Mouse (Mus musculus) neural tube, embryonic 11.5 days (tissue): ENCODE data around the gene Qpct. TPM values are rescaled to one million over a fixed set of nuclear protein-coding genes. Genes with fewer than 3 reads are reported as not detected.

ENCODE experiments used
- ATAC-seq: fragments of 200-750 bp; cut with Nextera tagmentation; 2 replicates; pipeline ENCODE4 v1.8.0; 2017; ENCODE audit warnings: moderate number of reproducible peaks, mild to moderate bottlenecking, moderate TSS enrichment, moderate library complexity; ENCODE audit not compliant: insufficient read depth, low FRiP score, low TSS enrichment
- DNase-seq: peaks from one replicate; pipeline ENCODE4 v3.0.0-alpha.2; 2015; ENCODE audit warnings: low spot score
- H3K27ac ChIP-seq: fragments of 300-500 bp; sonication (generic); 2 replicates; pipeline ENCODE4 v1.5.1; 2014; ENCODE audit warnings: low read depth, mild to moderate bottlenecking, low read length
- H3K27me3 ChIP-seq: fragments of 300-500 bp; sonication (generic); 2 replicates; pipeline ENCODE4 v1.6.1; 2014; ENCODE audit warnings: mild to moderate bottlenecking, low read length, mixed read lengths; ENCODE audit not compliant: control insufficient read depth, insufficient read depth
- H3K36me3 ChIP-seq: fragments of 300-500 bp; sonication (generic); 2 replicates; pipeline ENCODE4 v1.6.1; 2014; ENCODE audit warnings: mild to moderate bottlenecking, low read length, moderate library complexity, mixed read lengths; ENCODE audit not compliant: control insufficient read depth, insufficient read depth
- H3K4me1 ChIP-seq: fragments of 300-500 bp; sonication (generic); 2 replicates; pipeline ENCODE4 v1.6.1; 2014; ENCODE audit warnings: low read length, mixed read lengths; ENCODE audit not compliant: control insufficient read depth, insufficient read depth
- H3K4me2 ChIP-seq: fragments of 300-500 bp; sonication (generic); 2 replicates; pipeline ENCODE4 v1.6.1; 2014; ENCODE audit warnings: low read depth, mild to moderate bottlenecking, moderate library complexity
- H3K4me3 ChIP-seq: fragments of 300-500 bp; sonication (generic); 2 replicates; pipeline ENCODE4 v1.5.1; 2014; ENCODE audit warnings: low read depth, low read length
- H3K9ac ChIP-seq: fragments of 300-500 bp; sonication (generic); 2 replicates; pipeline ENCODE4 v1.6.1; 2014; ENCODE audit warnings: mild to moderate bottlenecking, low read length
- H3K9me3 ChIP-seq: fragments of 300-500 bp; sonication (generic); 2 replicates; pipeline ENCODE4 v1.6.1; 2016; ENCODE audit warnings: low read length; ENCODE audit not compliant: control insufficient read depth
- WGBS: fragments of 180-500 bp; shearing (Covaris S2); extraction: QIAGEN DNeasy Blood & Tissue Kit; methylation state at CpG from one replicate; pipeline ENCODE4 v1.1.7; 2014; 5-methylcytosine and 5-hydroxymethylcytosine counted together
- polyA plus RNA-seq: library from polyadenylated mRNA; unstranded; fragments of >200 nt; fragmentation: Nextera tagmentation; extraction: Ambion mirVana; gene quantifications from 2 replicates; pipeline ENCODE4 v1.2.1, GENCODE M21; 2014

The Qpct gene
- polyA plus RNA-seq: 6.4 and 7.5 TPM in 2 replicates

DNA sequence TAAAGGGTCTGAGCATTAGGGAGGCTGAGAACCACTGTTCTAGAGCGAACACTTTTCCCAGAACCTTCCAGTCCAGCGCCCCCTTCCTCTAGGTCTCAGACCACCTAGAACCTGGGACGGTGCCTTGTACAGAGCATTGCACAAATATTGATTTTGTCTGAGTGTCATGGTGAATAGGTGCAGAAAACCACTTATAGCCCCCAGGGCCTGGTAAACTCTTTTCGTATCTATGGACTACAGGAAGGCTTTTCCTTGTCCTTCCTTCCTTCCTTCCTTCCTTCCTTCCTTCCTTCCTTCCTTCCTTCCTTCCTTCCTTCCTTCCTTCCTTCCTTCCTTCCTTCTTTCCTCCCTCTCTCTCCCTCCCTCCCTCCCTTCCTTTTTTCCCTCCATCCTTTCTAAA is at the start of gene Qpct:
TSS of gene Qpct (plus strand) at position 301 of the 400 bp plus-strand sequence.
- no peak for ATAC-seq
- Histone ChIP-seq H3K4me1 (no peaks in the 10 kb centered on the region), H3K4me3 (peak within 1 kb of the TSS; percentile 56), H3K27me3 (0 out of 2 replicates have a peak, but pooled peaks cover 9% of the 10 kb centered on the region), H3K27ac (no peak within 1 kb of the TSS), H3K36me3 (no peaks in the 10 kb centered on the region), H3K4me2 (peak within 1 kb of the TSS; percentile 98), H3K9me3 (no peaks in the 10 kb centered on the region), H3K9ac (peak within 1 kb of the TSS; percentile 55)
- no peak for DNase-seq
- WGBS: 68% methylated on average over 4 of the region's 4 CpGs

DNA sequence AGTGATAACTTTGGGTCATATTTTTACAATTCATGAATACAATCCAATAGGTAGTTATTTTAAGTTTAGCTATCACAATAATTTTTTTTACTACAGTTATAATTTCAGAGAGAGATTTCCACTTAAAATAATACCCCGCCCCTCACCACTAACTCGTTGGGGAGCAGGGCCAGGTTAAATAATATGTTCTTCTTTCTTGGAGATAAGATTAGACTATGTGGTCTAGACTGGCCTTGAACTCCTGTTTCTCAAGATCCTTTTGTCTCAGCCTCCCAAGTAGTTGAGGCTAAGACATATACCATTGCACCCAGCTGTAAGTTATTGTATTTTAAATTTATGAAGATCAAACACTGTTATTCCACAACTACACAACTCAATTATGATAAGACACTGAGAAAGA is 38.1 kb upstream of the Qpct start:
- H3K9ac ChIP-seq: no peak overlapping the region
- H3K4me1 ChIP-seq: peaks cover 3% of the 10 kb centered on the region; the same call in 1 of the 2 replicates
- H3K27ac ChIP-seq: no peak overlapping the region
- ATAC-seq (no peak), DNase-seq (no peak)
- H3K36me3 ChIP-seq: peaks cover 6% of the 10 kb centered on the region
- H3K9me3 ChIP-seq: no peaks in the 10 kb centered on the region
- H3K4me3 ChIP-seq: no peak overlapping the region
- H3K27me3 ChIP-seq: no peaks in the 10 kb centered on the region
- H3K4me2 ChIP-seq: no peak overlapping the region
- WGBS: 93% methylated on average over 2 of the region's 2 CpGs

DNA sequence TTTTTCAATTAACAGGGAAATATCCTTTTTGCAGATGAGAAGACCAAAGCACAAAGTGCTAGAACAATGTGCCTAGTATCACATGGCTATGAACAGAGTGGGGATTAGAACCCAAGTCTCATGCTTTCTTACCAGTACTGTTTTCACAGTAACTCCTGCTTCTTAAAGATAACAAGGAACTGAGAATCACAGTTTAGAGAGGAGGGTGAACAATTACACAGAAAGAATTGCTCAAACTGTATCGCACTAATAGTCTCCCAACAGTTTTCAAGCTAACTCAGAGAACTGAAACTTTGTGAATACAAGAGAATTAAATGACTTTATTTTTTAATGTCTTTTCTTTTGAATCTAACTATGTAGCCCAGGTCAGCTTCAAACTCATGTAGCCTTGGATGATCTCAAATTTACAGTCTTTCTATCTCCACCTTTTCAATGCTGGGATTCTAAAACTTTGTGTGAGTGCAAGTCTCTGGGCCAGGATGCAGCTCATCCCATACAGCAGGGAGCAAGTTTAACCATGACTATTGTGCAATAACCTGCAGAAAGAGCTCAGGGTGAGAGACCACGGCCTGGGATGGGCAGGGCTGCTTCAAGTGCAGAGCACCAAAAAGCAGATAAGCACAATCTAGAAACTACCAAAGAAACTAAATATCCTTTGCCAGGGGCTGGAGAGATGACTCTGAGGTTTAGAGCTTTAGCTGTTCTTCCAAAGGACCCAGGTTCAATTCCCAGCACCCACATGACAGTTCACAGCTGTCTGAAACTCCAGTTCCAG is 36.6 kb upstream of the Qpct start:
- Histone ChIP-seq H3K4me3 (no peak overlapping the region), H3K36me3 (peaks cover 6% of the 10 kb centered on the region), H3K27me3 (no peaks in the 10 kb centered on the region), H3K4me1 (peaks cover 12% of the 10 kb centered on the region; the same call in 1 of the 2 replicates), H3K9me3 (no peaks in the 10 kb centered on the region), H3K4me2 (no peak overlapping the region), H3K9ac (no peak overlapping the region), H3K27ac (no peak overlapping the region)
- 97% methylated on average over 2 of the region's 2 CpGs for WGBS
- DNase-seq (no peak), ATAC-seq (no peak)

DNA sequence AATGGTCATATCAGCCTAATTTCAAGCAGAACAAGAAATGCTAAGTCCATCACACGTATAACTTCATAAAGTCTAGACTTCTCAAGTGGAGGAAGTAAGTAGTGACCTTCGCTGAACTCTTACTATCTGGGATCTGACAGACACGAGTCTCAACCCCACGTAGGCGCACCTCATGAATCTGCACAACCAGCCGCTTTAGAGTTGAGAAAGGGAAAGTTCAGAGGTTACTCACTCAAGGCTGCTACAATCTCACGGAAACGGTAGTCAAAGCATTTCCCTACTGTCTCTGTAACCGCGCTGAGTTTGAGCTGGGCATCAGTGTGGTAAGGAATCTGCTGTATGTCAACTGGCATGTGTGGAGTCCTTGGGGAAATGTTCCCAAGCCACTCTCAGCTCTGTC is 35.9 kb upstream of the Qpct start:
- Histone ChIP-seq H3K27ac (no peak overlapping the region), H3K9me3 (no peaks in the 10 kb centered on the region), H3K4me1 (peaks cover 12% of the 10 kb centered on the region; the same call in 1 of the 2 replicates), H3K9ac (no peak overlapping the region), H3K4me2 (no peak overlapping the region), H3K36me3 (peaks cover 6% of the 10 kb centered on the region), H3K27me3 (no peaks in the 10 kb centered on the region), H3K4me3 (no peak overlapping the region)
- DNase-seq: no peak
- ATAC-seq: no peak
- whole genome bisulfite sequencing: 87% methylated on average over 10 of the region's 10 CpGs

DNA sequence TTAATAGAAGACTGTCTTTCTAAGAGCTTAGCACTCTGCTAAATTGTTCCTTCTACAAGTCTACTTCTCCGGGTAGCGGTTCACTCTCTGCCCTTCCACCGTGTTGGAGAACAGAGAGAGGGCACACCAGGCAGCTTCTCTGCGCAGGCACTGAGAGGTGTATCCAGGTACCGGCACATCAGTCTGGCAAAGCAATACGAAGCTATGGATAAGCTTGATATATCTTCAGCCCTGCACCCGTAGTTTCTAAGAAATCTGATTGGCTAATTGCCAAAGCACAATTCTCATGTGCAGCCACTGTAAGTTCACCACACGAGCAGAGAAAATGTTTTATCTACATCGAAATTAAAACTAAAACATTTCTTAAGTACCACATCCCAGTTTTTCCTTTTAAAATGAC is 33.3 kb upstream of the Qpct start:
- no peak overlapping the region for H3K4me2 ChIP-seq
- H3K9ac ChIP-seq: no peak overlapping the region
- H3K4me1 ChIP-seq: peaks cover 12% of the 10 kb centered on the region; the same call in 1 of the 2 replicates

DNA sequence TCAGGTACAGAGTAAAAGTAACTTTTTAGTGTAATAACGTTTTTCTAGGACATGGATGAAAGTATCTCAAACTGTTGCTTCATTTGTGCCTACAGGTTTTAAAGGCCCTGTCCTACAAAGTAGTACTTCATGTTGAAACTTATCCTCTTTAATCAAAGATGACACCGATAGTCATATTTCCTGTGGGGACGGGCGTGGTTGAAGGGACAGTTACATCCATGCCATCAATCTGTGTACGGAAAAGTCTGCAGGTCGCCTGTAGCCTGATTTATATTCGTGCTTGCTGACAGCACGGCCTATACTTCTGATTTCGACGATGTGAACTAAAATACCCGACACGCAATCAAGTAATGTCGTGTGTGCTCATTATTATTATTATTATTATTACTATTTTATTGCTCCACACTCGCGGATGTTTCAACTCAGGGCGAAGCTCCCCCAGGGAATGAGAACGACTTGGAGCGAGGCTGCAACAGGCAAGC is 31.9 kb upstream of the Qpct start:
- Histone ChIP-seq H3K4me2 (peak overlapping the region; percentile 64), H3K4me1 (peaks cover 12% of the 10 kb centered on the region; the same call in 1 of the 2 replicates), H3K27me3 (no peaks in the 10 kb centered on the region), H3K36me3 (no peaks in the 10 kb centered on the region), H3K27ac (peak overlapping the region; percentile 93), H3K4me3 (peak overlapping the region; percentile 70), H3K9ac (peak overlapping the region; percentile 82), H3K9me3 (no peaks in the 10 kb centered on the region)
- under 1% methylated on average over 18 of the region's 18 CpGs for WGBS
- DNase-seq: peak; percentile 25
- peak; percentile 13 for ATAC-seq

More for the DNA sequence above, 33.3 kb upstream of the Qpct start:
- Histone ChIP-seq H3K4me3 (no peak overlapping the region), H3K27ac (no peak overlapping the region), H3K27me3 (no peaks in the 10 kb centered on the region), H3K9me3 (no peaks in the 10 kb centered on the region), H3K36me3 (no peaks in the 10 kb centered on the region)
- WGBS: 74% methylated on average over 9 of the region's 9 CpGs
- DNase-seq (no peak), ATAC-seq (no peak)

DNA sequence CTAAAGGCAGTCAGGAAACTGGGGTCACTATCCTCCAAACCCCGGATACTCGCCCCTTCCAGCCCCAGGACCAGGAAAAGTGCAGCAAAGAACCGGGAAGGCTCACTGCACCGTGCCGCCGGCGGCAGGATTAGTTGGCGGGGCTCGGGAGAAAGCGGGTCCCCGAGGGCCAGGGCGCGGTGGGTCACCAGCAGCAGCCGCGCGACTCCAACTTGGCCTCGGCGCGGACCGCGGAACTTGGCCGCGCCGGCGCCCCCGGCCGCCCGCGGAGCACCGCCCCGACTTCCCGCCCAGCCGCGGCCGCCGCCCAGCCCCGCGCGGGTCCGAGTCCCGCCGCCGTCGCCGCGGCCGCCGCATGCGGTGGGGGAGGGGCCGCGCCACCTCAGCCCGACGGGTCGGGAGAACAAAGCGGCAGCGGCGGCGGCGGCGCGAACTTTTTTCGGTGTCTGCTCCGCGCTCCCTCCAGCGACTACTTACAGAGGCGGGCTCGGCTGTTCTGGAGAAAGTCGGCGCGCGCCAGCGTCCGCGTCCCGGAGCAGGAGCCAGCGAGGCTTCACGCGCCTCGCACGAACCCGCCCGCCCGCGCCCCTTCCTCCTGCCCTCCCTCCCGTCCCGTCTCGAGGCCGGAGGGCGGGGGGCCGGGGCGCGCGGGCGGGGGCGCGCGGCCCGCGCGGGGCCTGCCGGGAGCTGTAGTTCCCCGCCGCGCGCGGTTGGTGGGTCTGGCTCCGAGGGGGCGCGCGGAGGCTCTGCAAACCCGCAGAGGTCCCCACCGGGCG is 31.3 kb upstream of the Qpct start, which contains the start of gene Prkd3:
TSS of gene Prkd3 (minus strand) at position 609 of the 776 bp plus-strand sequence.
- DNase-seq (peak; percentile 84), ATAC-seq (peak; percentile 90)
- H3K9me3 ChIP-seq: no peaks in the 10 kb centered on the region
- H3K4me3 ChIP-seq: peak within 1 kb of the TSS; percentile 70
- peak within 1 kb of the TSS; percentile 93 for H3K27ac ChIP-seq
- H3K4me1 ChIP-seq: peaks cover 12% of the 10 kb centered on the region; the same call in 1 of the 2 replicates
- H3K4me2 ChIP-seq: peak within 1 kb of the TSS; percentile 64
- H3K36me3 ChIP-seq: no peaks in the 10 kb centered on the region
- WGBS: under 1% methylated on average over 58 of the region's 113 CpGs
- no peaks in the 10 kb centered on the region for H3K27me3 ChIP-seq
- peak within 1 kb of the TSS; percentile 82 for H3K9ac ChIP-seq

DNA sequence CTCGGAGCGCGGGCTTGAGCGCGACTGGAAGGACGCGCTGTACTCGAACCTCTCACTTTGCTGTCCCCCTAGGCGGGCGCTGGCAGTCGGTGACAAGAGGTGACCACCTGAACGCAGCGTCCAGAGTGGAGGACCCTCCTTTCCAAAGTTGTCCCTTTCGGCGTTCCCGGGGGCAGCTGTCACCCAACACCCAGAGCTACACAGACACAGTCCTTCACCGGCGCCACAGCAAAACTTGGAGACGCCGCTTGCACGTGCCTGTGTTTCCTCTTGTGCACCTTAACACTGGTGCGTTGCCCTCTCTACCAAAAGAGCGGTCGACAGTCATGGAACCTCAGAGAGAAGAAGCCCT is 30.7 kb upstream of the Qpct start:
- Histone ChIP-seq H3K4me1 (peaks cover 12% of the 10 kb centered on the region; the same call in 1 of the 2 replicates), H3K4me2 (peak overlapping the region; percentile 64), H3K36me3 (no peaks in the 10 kb centered on the region), H3K4me3 (peak overlapping the region; percentile 70), H3K9me3 (no peaks in the 10 kb centered on the region), H3K9ac (peak overlapping the region; percentile 82), H3K27me3 (no peaks in the 10 kb centered on the region), H3K27ac (no peak overlapping the region; the same call in 1 of the 2 replicates)
- DNase-seq (no peak), ATAC-seq (peak; percentile 62)
- WGBS: 1% methylated on average over 24 of the region's 24 CpGs
